Mouse (Mus musculus) thymus, postnatal 10 days (tissue): Measurements from ENCODE around the gene Cfap45.

Experiments used
- DNase-seq, 2 experiments: peaks; one replicate each; pipeline ENCODE4 v3.0.0; 2021; ENCODE audit warnings: low spot score in 2 of 2

Gene Cfap45

DNA sequence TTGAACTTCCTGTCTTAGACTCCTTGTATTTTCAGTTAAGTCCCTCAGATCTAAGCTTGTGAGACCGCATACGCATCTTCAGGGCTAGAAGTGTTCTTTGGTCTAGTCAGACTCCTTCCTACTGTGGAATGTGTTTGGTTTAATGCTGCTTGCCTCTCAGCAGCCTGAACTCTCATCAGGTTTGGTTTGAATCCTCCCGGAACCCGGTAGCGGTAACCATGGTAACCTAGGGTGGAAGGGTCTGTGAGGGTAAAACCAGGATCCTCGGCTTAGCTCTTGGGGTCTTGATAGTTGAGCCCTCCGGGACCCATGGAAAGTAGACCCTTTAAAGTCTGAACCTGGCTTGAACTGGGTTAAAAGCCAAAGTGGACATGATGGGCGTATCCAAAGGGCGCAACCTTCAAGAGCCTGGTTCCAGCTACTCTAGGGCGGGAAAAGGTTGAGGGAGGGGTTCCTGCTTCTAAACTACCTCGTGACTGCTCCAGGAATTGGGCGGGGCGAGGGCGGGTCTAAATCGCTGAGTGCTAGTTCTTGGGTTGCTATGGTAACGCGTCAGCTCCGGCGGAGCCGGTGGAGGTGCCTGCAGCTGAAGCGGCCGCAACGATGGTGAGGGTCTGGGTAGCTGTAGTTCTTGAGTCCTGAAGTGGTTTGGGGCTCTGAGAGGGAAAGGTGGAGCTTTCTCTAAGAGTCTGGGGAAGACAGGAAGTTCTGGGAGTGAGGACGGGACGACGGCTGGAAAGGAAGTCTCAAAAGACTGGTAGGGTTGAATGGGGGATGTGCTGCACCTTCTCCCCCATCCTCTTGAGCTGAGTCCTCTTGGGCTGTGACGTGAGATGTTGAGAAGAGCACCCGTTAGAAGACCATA, at the start of gene Cfap45:
Gene Cfap45 (plus strand): TSS at position 226 of the 865 bp plus-strand sequence.
- peak; percentile 87 to 90 for DNase-seq

DNA sequence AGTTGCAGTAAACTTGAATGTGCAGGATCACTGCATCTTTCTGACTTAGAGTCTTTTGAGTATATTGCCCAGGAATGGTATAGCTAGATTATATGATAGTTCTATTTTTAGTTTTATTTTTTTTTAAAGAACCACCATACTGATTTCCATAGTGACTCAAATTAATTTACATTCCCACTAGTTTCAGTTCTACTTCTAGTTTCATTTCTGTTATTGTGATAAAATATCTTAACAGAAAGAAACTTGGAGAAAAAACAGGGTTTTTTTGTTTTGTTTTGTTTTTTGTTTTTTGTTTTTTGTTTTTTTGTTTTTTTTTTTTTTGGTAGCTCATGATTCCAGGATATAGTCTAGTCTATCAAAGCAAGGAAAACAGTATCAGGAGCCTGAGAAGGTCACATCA, 47.7 kb upstream of the Cfap45 start:
- no peak for DNase-seq

DNA sequence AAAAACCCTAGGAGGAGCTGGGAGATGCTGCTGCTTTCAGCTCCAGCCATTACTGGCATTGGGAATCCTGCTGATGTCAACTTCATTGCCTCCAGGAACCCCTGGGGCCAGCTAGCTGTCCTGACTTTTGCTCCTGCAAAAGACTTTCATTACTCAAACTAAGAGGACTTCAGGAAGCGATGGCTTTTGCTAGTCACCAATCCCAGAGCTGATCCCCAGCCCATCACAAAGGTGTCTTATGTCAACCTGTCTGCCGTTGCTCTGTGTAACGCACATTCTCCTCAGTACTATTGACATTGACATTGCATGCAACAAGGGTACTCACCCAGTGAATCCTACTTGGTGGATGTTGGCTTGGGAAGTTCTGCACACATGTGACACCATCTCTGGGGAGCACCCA, 46.4 kb upstream of the Cfap45 start:
- no peak for DNase-seq

DNA sequence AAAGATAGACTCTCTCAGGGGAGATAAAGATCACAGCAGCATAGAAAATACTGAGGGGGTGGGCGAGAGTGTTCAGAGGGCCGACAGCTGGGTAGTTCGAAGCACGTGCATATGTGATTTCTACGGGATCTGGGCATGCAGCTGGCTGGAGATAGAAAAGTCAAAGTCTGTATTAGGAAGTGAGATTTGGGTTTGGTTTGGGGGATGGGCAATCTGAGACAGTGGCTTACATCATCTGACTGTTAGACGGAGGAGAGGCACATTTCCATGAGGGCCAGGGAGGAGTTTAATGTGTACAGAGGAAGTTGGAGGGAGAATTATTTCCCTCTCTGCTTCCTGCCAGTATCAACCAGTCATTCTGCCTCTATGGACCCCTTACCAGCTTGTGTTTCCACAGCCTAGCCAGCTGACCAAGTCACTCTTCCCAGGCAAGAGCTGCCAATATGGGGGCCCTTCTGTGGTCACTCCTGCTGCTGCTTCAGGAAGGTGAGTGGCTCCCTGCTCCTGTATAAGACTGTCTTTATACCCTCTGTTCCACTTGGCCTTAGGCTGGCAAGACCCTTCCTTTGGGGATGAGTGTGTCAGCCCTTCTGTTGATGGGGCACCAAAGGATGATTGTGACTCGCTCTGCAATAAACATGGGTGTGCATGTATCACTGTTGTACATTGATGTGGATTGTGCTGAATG, 45.4 kb upstream of the Cfap45 start, which contains the start of gene Slamf9:
Gene Slamf9 (plus strand): TSS at position 305 of the 688 bp plus-strand sequence.
- DNase-seq, result no peak

DNA sequence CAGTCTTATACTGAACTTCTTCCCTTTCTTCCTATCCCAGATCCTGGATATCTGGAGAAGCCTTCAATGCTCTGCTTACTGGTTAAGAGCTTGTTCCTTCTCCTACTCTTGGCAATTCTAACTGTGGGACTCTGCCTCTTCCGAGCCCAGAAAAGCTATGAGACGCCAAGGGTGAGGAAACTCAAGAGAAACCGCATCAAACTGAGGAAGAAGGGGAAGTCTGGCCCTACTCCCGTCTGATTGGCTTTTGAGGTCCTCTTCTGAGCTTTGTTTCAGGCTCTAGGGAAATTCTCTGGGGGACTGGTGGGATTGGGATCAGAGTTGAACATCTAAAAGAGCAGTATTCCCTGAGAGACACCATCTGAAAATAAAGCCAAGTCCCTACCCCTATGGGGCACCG, 42.6 kb upstream of the Cfap45 start:
- DNase-seq, result no peak

DNA sequence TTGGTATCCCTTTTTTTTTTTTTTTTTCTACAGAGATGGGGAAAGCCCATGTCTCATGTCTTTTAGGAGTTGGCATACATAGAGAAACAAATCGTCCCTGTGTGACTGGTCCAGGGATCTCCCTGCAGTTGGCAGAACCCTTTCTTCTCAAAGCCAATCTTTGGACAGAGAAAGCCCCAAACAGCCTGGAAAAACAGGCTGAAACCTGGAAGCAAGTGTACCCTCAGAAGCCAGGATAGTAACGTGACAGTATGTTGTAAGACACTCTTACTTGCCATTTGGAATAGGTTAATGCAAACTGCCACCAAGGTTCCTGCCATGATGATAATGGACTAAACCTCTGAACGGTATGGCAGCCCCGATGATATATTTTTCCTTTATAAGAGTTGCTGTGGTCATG, 40.2 kb upstream of the Cfap45 start:
- DNase-seq, result no peak

DNA sequence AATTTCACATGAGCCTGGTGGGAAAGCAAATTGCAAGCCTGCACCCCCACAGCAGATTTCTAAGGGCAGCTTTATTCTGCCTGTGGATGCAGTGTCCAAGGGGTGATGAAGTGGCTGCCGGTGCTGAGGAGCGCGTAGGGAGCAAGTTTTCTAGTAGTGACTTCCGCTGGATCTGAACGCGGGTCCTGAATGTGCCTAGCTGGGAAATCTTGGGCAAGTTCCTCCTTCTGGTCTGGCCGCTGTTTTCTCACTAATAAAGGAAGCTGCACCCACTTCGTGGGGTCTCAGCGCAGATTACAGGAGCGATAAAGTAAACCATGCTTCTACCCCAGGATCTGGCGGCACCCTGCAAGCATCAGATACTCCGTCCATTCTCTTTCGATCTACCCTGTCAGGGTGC, 39.5 kb upstream of the Cfap45 start:
- DNase-seq, result no peak

DNA sequence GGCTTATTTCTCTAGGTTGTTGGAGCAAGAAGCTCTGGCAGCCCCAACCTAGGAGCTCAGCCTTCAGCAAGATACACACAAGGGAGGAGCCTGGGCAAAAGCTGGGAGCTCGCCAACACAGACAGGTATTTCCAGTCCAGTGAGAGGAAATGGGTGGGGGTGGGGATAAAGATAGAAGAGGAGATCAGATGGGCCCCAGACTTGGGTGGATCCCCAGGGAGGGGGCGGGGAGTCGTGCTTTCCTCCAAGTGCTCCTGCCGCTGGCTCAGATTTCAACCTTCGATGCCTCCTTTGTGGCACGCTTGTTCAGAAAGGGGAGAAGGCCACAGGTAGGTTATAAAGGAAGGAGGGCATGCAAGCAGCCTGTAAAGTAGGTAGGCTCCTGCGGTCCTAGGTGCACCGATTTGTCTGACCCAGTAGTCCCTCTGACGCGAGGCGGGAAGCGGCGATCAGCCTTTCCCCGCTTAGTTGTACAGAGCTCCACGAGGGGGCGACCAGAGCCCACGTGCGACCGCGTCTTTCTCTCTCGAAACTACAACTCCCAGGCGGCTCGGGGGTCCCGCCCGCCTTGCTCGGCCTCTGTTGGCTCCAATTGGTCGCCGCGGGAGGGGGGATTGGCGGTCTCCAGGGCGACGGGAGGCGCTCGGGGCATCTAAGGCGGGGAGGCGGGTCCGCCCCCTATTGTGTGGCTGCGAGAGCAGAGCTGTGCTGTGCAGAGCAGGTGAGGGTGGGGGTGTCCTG, 38.9 kb upstream of the Cfap45 start, which contains the start of gene Igsf9:
Gene Igsf9 (plus strand): TSS at position 249 of the 741 bp plus-strand sequence.
- peak; percentile 94 to 96 for DNase-seq

DNA sequence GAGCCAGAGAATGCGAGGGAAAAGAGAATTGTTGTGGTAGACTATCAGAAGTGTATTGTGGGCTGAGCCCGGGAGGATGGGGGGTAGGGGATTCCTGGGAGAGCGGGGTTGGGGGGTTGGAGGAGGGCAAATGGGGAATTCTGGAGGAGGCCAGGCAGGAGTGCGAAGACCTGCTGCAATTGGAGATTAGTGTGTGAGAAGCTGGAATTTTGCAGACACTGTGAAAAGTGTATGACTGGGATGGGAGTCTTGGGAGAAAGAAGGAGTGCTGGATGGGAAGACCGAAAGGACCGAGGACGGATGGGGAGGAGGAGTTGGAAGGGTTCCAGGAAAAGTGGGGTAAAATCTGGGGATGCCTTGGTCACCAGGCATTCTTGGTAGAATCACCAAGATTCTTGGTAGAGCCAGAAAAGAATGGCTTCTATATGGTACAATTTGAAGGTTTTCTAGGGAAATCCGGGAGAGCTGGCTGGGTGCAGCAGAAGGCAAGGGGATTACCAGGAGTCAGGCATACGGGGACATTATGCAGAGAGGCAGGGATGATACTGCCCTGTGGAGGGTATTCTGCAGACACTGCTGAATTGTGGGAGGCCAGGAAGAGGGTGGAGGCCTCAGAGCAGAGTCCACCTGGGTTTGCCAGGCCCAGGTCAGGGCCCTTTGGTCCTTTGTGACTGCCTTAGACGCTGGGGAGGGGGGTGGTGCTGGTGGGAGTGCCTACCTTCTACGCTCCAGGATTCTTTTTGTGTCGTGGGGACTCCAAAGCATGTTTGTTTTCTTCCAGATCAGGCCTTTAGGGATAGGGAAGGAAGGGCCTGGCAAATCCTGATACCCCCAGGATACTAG, 37.9 kb upstream of the Cfap45 start:
- no peak for DNase-seq

DNA sequence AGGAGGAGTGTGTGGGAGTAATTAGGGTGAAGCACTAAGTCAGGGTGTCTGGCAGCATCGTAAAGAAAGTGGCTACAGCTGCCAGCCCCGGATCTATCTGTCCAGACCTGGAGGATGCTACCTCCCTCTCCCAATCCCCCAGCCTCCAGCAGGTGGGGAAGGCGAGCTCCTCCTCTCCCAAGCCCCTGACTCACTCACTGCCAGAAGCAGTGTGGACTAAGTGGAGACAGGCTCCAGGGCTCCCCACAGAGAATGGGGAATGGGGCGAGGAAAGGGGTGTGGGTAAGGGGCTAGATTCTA, 37.3 kb upstream of the Cfap45 start:
- no peak for DNase-seq

DNA sequence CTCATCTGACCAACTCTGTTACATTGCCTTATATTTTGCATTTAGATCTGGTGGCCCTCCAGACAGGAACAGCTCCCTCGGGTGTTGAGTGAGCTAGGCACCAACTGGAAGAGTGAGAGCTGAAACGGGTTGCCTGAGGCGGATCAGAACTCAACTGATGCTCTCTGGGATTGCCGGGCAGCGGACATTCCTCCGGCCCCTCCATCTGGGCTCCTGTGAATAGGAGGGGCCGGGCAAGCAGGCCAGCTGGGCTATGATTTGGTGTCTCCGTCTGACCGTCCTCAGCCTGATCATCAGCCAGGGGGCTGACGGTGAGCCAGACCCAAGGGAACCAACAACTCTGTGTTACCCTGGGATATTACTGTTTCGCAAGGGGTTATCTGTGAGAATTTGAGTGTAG, 36.4 kb upstream of the Cfap45 start:
- DNase-seq, result no peak

DNA sequence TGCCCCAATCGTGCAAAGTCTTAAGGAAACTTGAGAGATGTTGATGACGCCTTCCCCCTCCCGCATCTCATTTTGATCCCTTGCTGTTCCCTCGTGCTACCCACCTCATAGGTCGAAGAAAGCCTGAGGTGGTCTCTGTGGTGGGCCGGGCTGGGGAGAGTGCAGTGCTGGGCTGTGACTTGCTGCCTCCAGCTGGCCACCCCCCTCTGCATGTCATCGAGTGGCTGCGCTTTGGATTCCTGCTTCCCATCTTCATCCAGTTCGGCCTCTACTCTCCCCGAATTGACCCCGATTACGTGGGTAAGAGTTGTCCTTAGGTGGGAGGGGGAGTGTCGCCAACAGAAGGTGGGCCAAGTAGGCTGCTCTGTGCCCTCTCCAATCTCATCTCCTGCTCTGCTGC, 35.9 kb upstream of the Cfap45 start:
- no peak for DNase-seq

DNA sequence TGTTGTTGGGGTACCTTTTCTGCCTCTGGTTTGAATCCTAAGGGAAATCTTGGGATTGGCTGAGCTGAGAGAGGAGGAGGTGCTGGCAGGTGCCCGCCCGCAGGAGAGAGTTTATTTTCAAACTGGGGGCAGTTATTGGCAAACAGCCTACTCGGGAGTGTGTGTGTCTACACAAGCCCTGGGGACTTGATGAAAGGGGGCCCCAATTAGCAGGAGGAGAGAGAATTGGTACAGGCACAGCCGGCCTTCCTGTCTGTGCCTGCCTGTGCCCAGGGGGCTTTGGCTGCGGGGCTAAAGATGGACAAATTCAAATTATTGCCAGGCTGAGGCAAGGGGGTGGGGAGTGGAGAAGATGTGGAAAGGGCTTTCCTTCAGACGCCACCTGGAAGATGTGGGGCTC, 34.8 kb upstream of the Cfap45 start:
- no peak for DNase-seq

DNA sequence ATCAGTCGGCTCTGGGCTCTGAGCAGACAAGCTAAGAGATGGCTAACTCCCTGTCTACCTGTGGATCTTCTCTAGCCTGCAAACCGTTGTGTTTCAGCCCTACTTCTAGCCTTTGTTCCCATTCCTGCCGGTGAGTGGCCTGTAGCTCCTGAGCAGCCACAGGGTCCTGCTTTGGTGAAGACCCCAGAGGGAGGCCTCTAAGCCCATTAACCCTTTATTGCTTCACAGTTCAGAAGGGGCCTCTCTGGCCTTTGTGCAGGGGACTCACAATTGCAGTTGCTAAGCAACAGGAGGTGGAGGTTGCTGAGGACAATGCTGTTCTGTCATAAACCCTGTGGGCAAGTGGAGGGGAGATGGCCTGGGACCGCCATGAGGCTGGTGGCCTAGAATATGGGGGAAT, 34.4 kb upstream of the Cfap45 start:
- DNase-seq, result no peak

DNA sequence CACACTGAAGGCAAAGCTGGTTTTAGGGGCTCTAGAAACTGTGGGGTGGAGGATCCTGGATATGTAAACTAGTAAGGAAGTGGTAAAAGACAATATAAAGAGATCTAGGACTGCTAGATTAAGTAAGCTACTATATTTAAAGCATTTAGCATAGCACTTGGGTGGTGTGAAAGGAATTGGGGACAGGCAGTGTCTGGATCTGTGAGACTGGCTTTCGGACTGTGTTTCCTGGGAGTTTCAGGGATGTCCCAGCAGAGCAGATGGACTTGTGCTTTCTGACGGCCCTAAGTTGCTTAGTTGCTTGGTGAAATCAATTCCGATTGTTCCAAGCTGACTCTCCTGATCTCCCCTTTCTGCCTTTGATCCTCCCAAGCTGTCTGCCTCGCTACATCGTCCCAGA, 34.0 kb upstream of the Cfap45 start:
- DNase-seq, result no peak

DNA sequence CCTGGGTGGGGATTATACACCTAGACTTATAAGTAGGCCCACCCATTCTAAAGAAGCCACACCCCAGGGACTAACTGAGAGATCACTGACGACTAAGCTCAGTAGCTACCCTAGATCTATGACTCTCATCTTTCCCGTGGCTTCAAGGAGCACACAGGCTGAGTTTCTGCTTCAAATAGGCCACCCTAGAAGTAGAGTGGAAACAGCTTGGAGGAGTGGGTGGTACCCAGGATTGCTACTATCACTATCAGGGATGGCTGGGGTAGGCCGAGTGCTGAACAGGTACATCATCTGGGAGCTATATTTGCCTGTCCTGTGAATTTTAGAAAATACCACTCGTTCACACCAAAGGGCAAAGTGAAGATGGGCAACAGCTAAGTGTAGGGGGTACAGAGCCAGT, 32.7 kb upstream of the Cfap45 start:
- no peak for DNase-seq

DNA sequence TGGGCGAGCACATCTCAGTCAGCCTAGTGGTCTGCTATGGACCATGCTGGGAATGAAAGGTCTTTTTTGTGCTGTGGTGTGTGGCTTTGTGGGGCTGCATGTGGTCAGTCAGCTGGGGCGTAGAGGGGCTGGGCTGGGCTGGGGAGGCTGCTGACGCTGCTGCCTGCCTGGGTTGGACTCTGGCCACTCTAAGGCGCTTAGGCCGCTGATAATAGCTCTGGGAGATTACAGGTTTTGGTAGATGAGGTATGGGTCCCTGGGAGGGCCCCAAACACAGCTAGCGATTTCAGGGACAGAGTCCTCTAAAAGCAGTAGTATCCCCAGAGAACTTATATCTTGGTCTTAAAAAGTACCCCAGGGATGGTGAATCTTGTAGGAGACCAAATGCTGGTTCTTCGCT, 31.8 kb upstream of the Cfap45 start:
- no peak for DNase-seq

DNA sequence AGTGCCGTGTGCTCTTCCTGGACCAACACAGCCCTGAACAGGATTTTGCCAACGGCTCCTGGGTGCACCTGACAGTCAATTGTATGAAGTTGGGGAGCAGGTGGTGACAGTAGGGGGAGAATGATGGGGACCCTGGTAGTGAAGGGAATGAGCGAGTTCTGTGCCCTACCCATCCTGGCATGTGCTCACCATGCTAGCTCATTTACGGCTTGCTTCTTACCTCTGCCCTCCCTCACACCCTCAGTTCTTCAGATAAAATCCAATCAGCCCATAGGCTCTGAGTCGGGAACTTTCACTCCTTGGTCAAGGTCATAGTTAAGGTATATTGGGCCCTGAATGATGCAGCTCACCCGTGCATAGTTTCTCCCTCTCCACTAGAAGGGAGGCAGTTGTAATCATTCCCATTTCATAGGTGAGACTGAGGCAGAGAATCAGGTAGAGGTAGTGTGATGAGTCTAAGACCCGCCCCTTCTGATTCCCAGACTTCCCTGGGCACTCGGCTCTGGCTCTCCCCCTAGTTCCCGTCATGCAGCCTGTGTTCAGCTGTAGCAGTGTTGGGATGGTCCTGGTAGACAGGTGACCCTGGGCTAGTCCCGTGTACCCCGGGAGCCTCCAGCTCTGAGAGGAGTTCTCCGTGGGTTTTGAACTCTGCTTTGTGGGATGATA, 30.9 kb upstream of the Cfap45 start:
- DNase-seq, result no peak

DNA sequence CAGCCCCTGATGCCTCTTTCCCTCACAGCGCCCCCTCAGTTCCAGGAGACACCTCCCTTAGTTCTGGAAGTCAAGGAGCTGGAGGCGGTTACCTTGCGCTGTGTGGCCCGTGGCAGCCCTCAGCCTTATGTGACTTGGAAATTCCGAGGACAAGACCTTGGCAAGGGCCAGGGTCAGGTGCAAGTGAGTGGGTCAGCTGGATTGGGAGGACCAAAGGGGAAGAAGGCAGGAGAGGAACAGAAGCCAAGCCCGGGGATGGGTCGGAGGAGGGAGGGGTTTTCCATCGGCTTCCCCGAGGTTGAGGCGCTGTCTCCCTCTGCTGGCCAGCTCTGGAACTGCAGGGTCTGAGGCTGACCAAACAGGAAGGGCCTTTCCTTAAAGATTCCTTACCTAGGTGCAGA, 30.3 kb upstream of the Cfap45 start:
- peak; percentile 60 to 80 for DNase-seq

DNA sequence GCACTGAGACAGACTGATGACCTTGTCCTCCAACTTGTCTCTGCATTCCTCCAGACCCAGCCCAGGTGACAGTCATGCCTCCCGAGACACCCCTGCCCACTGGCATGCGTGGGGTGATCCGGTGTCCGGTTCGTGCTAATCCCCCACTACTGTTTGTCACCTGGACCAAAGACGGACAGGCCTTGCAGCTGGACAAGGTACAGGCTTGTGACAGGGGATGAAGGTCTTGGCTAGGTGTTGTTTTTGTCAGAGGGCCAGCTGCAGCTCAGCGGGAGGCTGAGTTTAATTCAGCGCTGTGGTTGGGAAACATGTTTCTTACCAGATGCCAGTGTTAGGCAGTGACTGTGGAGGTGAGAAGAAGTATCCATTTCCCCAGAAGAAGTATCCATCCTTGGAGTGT, 28.6 kb upstream of the Cfap45 start:
- no peak for DNase-seq

DNA sequence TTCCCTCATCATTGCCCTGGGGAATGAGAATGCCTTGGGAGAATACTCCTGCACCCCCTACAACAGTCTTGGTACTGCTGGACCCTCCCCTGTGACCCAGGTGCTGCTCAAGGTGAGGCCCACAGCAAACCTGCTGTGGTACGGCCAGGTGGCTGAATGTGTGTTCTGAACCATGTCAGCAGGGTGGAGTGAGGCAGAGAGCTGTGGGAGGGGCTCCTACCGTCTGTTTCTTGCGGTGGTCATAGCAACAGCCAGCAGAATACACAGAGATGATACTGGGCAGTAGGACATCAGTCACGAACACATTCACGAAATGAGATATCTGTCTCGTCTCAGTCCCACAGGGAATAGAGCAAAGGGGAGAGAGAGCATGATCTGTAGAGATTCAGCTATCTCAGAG, 27.1 kb upstream of the Cfap45 start:
- no peak for DNase-seq
